Mouse (Mus musculus) cerebellum, adult 2 months (tissue): ENCODE results near the gene Tulp2.

ENCODE experiments used
- CTCF ChIP-seq: fragments of 200-500 bp; IDR thresholded peaks from 2 replicates; pipeline ENCODE4 v1.5.1; 2011; ENCODE audit warnings: low read depth, mild to moderate bottlenecking, control low read depth, low read length, moderate library complexity, borderline replicate concordance; ENCODE audit not compliant: insufficient read depth
- POLR2A ChIP-seq: fragments of 200-500 bp; IDR thresholded peaks from 2 replicates; pipeline ENCODE4 v1.6.1; 2011; ENCODE audit warnings: low read length, control low read depth, borderline replicate concordance; ENCODE audit not compliant: insufficient read depth

DNA sequence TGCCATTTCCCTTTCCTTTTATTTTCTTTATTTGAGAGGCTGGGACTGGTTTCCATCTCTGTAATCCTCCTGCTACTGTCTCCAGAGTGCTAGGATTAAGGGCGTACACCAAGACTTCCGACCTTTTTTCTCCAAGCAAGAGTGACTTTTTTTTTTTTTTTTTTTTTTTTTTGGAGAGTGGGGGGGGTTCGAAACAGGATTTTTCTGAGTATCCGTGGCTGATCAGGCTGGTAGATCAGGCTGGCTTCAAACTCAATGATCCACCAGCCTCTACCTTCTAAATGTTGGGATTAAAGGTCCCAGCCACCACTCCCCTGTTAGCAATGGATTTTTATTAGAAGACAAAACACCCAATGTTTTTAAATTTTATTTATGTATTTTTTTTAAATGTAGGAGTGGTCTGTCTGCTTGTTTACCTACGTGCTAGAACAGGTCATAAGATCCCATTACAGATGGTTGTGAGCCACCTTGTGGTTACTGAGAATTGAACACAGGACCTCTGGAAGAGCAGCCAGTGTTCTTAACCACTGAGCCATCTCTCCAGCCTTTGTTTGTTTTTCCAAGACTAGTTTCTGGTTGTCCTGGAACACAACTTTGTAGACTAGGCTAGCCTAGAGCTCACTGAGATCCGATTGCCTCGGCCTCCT is 44.9 kb downstream of the Tulp2 start:
- no peak for TF ChIP-seq POLR2A
- TF ChIP-seq CTCF, result no peak
